Mouse (Mus musculus): ENCODE measurements around the gene Rab12. TPM values are rescaled to one million over a fixed set of nuclear protein-coding genes. Genes with fewer than 3 reads are reported as not detected.

Rab12 gene
- polyA plus RNA-seq, 1 experiment from 2014 or later = 49.6 TPM

Other genes starting within 250 kb of the Rab12 start
- 4.5 and 5.6 TPM in 2 replicates for gene Mtcl1, start 70.0 kb downstream of the Rab12 start, polyA plus RNA-seq (2015; fragmentation: Nextera tagmentation; extraction: Ambion mirVana)
- gene Themis3, start 74.9 kb upstream of the Rab12 start, polyA plus RNA-seq (2015; fragmentation: Nextera tagmentation; extraction: Ambion mirVana) = 0.08 and 0.10 TPM in 2 replicates

All from limb, embryonic 13.5 days (tissue).